Mouse (Mus musculus) cerebellum, postnatal 14 days (tissue): ENCODE measurements at regions not wholly inside any gene's neighbourhood (a gene's known extent, or its start where the extent isn't known, plus 50 kb on each side); places are given as distances from the start of the nearest gene placed in this dataset.
A peak's percentile ranks its signal among the peaks of the same experiment; 100 is the strongest.

Experiments used
- DNase-seq, 2 experiments: peaks; one replicate each; pipeline ENCODE4 v3.0.0; 2021; ENCODE audit warnings: mixed read lengths in 2 of 2

DNA sequence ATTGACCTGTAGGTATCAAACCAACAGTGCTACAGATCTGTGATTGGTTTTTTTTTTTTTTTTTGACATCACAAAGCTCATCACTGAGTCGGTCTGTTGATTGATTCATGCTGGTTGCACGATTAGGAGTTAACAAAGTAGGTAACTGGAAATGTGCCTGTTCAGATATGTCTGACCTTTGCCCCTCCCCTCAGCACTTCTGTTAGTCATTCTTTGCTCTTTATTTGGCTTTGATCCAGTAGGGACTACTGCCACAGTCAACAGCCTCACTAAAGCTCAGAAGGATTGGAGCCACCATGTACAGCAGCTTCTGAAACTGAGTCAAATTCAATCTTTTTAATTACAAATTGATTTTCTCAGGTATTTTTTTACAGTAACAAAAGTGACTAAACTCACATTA, 870.7 kb upstream of the Lrfn5 start:
- DNase-seq, result no peak

GRCm38 (mm10) chr12:60675751-60676150, 847.2 kb upstream of the Lrfn5 start:
- DNase-seq, result peak in 1 of 2 experiments; percentile 1

GRCm38 (mm10) chr12:60684036-60684435, 838.9 kb upstream of the Lrfn5 start:
- DNase-seq, result no peak

GRCm38 (mm10) chr12:60717326-60717725, 805.6 kb upstream of the Lrfn5 start:
- DNase-seq, result no peak
